Mouse (Mus musculus) brain, adult 10 weeks (tissue): ENCODE data around the gene Olfr1. TPM values are rescaled to one million over a fixed set of nuclear protein-coding genes. Genes with fewer than 3 reads are reported as not detected.

Experiments
- polyA plus RNA-seq: library from polyadenylated mRNA; stranded (reverse); fragments of 350-450 nt; fragmentation: Illumina TruSeq; extraction: RNeasy Lipid Tissue Mini Kit (QIAGEN cat#74804); gene quantifications from one replicate; pipeline ENCODE4 v1.2.3, GENCODE M21; 2015; ENCODE audit warnings: low read depth, low replicate concordance

The Olfr1 gene
- polyA plus RNA-seq: not detected

DNA sequence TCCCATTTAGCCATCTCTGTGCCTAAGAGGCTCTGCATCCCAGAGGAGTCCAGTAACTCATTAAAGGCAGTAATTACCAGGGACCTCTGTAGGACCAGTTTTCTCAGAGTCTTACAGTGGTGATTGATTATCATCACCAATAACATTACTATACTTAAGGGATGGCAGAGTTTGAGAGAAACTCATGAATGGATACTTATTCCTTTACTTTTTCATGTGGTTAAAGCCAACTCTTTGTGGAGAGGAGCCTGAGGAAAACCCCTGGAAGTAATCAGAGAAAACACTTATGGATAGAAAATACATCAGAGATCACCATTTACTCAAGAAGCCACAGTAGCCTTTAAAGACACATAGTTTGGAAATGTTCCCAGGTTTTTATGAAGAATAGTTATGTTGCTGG, at the start of gene Olfr1:
Gene Olfr1 (minus strand): TSS at position 101 of the 400 bp plus-strand sequence.

DNA sequence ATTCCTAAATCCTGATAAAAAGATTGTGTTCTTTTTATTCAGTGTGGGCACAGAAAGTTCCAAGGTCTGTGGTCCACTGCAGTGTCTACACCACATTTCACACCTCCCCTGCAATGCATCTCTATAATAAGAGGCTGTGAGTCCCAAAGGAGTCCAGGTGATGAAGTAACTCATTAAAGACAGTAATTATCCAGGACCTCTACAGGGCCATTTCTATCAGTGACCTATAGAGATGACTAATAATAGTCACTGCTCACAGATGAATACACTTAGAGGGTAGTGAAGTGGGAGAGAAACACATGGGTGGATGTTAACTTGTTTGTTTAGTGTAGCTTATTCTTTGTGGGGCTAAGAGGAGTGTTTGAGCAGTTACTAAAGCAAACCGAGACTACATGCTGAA, 29.0 kb upstream of the Olfr1 start, which contains the start of gene Olfr378:
Gene Olfr378 (minus strand): TSS at position 101 of the 400 bp plus-strand sequence.

DNA sequence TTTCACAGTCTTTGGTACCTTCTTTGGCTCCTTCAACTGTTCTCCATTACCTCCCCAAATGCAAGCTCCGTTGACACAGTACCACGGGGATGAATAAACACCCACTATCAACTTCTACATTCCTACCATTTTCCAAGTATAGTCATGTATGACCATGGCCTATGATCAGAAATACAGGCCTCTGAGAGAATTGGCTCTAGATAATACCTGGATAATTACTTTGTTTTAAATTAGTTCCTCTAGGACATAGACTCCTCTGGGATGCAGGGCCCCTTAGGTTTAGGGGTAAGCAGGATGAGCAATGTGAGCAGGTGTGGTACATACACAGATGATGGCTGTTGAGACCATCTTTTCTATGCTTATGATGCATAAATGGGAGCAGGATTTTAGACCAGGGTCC, 28.5 kb downstream of the Olfr1 start, which contains the start of gene Olfr376:
Gene Olfr376 (plus strand): TSS at position 301 of the 400 bp plus-strand sequence.

DNA sequence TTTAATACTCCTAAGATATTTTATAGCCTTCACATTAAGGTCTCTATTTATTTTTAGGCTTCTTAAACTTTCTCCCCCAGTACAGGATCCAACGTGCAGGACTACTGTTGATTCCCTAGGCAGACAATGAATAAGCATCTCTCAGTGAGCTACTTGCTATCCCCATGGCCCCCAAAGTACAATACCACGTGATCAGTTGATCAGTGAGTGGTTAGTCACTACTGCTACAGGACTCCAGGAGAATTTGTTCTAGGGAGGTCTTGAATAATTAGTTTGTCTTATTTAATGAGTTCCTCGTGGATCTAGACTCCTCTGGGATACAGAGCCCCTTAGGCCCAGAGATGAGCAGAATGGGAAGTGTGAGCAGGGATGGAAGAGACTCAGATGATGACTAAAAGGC, 48.9 kb downstream of the Olfr1 start, which contains the start of gene Olfr20:
Gene Olfr20 (plus strand): TSS at position 301 of the 400 bp plus-strand sequence.

Other genes starting within 250 kb of the Olfr1 start
- 1.4 TPM for gene P2rx5, start 239.2 kb downstream of the Olfr1 start, polyA plus RNA-seq
- gene Emc6, start 222.6 kb downstream of the Olfr1 start, polyA plus RNA-seq: 66.8 TPM
- gene Tax1bp3, start 222.5 kb downstream of the Olfr1 start, polyA plus RNA-seq: 17.3 TPM
- gene Ctns, start 200.6 kb downstream of the Olfr1 start, polyA plus RNA-seq: 14.1 TPM
- gene Shpk, start 200.2 kb downstream of the Olfr1 start, polyA plus RNA-seq: 3.3 TPM
- 0.21 TPM for gene Trpv1, start 165.3 kb downstream of the Olfr1 start, polyA plus RNA-seq
- 0.49 TPM for gene Trpv3, start 132.2 kb downstream of the Olfr1 start, polyA plus RNA-seq
- gene Aspa, start 70.0 kb downstream of the Olfr1 start, polyA plus RNA-seq: 53.5 TPM
- gene Gm49340, start 69.9 kb downstream of the Olfr1 start, polyA plus RNA-seq: not detected
- not detected for gene Spata22, start 69.9 kb downstream of the Olfr1 start, polyA plus RNA-seq
- gene Olfr20, start 48.8 kb downstream of the Olfr1 start, polyA plus RNA-seq: not detected
- gene Olfr376, start 28.4 kb downstream of the Olfr1 start, polyA plus RNA-seq: not detected
- gene Olfr378, start 28.9 kb upstream of the Olfr1 start, polyA plus RNA-seq: not detected
- gene Olfr380, start 57.9 kb upstream of the Olfr1 start, polyA plus RNA-seq: not detected
- gene Olfr381, start 92.0 kb upstream of the Olfr1 start, polyA plus RNA-seq: not detected
- not detected for gene Olfr382, start 117.6 kb upstream of the Olfr1 start, polyA plus RNA-seq
- not detected for gene Olfr385, start 193.4 kb upstream of the Olfr1 start, polyA plus RNA-seq
- not detected for gene Olfr384, start 199.0 kb upstream of the Olfr1 start, polyA plus RNA-seq